Mouse (Mus musculus): ENCODE data around the gene Trip6. TPM values are rescaled to one million over a fixed set of nuclear protein-coding genes. Genes with fewer than 3 reads are reported as not detected.

Gene Trip6
- total and polyA plus RNA-seq, 3 experiments: 0.86 to 3.9 (median 1.8) TPM

DNA sequence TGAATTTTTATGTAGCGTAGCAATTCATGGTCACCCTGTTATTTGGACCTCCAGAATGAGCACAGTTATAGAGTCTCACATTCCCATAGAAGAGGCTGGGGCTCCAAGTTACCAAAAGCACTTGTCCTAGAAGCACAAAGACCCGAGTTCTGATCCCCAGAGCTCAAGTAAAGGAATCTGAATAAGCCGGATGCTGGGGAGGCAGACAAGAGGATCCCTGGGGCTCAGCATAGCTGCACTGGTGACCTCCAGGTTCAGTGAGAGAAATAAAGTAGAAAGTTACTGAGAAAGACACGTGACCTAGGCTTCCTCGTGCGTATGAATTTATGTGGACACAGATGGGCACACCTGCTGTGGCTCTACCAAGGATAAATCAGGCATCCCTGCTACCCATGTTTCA is 20.9 kb upstream of the Trip6 start:
- peaks cover under 1 to 10% of the 10 kb centered on the region in 2 experiments for H3K36me3 ChIP-seq (replicated peaks in 1 of 2; ENCODE audit: control insufficient read depth in 1 of 2, insufficient read depth in 1 of 2, low read length in 1 of 2)
- no peak overlapping the region for H3K27ac ChIP-seq (ENCODE audit: insufficient read depth, low read depth)
- no peak for DNase-seq (ENCODE audit: extremely low read depth)
- H3K4me3 ChIP-seq (replicated peaks in 1 of 3; ENCODE audit: low read depth in 2 of 3, low read length in 2 of 3, poor library complexity in 1 of 3): no peak overlapping the region
- H3K27me3 ChIP-seq (replicated peaks): peaks cover 36% of the 10 kb centered on the region
- H3K79me2 ChIP-seq (replicated peaks; ENCODE audit: control insufficient read depth, extremely low read depth, insufficient read depth, poor library complexity, severe bottlenecking): no peaks in the 10 kb centered on the region
- no peak for TF ChIP-seq MYC (IDR thresholded peaks at IDR 0.05; ENCODE audit: low read depth, low read length)
- no peaks in the 10 kb centered on the region for H3K9me3 ChIP-seq (replicated peaks; ENCODE audit: low read length)
- H3K9ac ChIP-seq (ENCODE audit: insufficient read depth, low read depth): no peak overlapping the region
- peaks cover 14 to 31% of the 10 kb centered on the region in 2 experiments for H3K4me1 ChIP-seq (ENCODE audit: control insufficient read depth in 1 of 2, insufficient read depth in 2 of 2)
- no peak overlapping the region for H3K4me2 ChIP-seq (ENCODE audit: insufficient read depth, low read depth, poor library complexity, severe bottlenecking)
- dilution Hi-C loops (cut with MboI; ENCODE audit: extremely low pct_ligation_motif_present, extremely low pct_unique_long_range_greater_than_20kb, low sequenced_read_pairs) (no loop called here), in situ Hi-C loops (cut with MboI; ENCODE audit: low pct_ligation_motif_present, low pct_unique_long_range_greater_than_20kb, low sequenced_read_pairs) (loop anchor here (10.0 kb wide), 1 partner anchor 150 kb away; no protein-coding TSS in a partner anchor)

DNA sequence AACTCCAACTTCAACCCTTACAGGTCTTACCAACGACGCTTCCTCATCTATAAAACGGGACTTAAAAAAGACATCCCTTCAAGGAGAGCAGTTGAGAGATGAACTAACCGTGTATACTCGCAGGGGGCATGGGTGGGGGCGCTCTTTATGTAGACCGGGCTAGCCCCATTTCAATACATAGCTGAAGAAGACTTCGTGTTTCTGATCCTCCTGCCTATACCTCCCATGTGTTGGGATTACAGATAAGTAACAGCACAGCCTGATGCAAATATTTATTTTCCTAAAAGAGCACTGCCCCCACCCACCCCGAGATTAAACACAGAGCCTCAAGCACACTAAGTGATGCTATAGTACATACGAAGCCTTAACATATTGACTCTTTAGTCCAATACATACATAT is 20.1 kb upstream of the Trip6 start:
- H3K4me1 ChIP-seq (ENCODE audit: control insufficient read depth in 1 of 2, insufficient read depth in 2 of 2): peaks cover 14 to 31% of the 10 kb centered on the region in 2 experiments
- H3K4me3 ChIP-seq (replicated peaks in 1 of 3; ENCODE audit: low read depth in 2 of 3, low read length in 2 of 3, poor library complexity in 1 of 3): no peak overlapping the region
- no peaks in the 10 kb centered on the region for H3K79me2 ChIP-seq (replicated peaks; ENCODE audit: control insufficient read depth, extremely low read depth, insufficient read depth, poor library complexity, severe bottlenecking)
- no peak for TF ChIP-seq RAD21 (IDR thresholded peaks at IDR 0.05; ENCODE audit: low read depth, low read length)
- no peak for TF ChIP-seq KAT2A (IDR thresholded peaks at IDR 0.05; ENCODE audit: insufficient replicate concordance, low read length)
- no peak for TF ChIP-seq CHD1 (IDR thresholded peaks at IDR 0.05; ENCODE audit: low read depth, low read length)
- TF ChIP-seq EP300 (IDR thresholded peaks at IDR 0.05; ENCODE audit: low read length): no peak
- 0 out of 4 replicates have a peak, but pooled peaks of 1 of the 2 experiments have one; percentile 12 for TF ChIP-seq CTCF (conservative IDR thresholded peaks at IDR 0.05 in 1 of 2, IDR thresholded peaks at IDR 0.05 in 1 of 2; ENCODE audit: low read depth in 2 of 2, low read length in 2 of 2)
- TF ChIP-seq NELFE (IDR thresholded peaks at IDR 0.05; ENCODE audit: low read depth, low read length): no peak
- no peak for TF ChIP-seq TBP (conservative IDR thresholded peaks at IDR 0.05; ENCODE audit: low read depth, low read length)
- dilution Hi-C loops (cut with MboI; ENCODE audit: extremely low pct_ligation_motif_present, extremely low pct_unique_long_range_greater_than_20kb, low sequenced_read_pairs) (no loop called here), in situ Hi-C loops (cut with MboI; ENCODE audit: low pct_ligation_motif_present, low pct_unique_long_range_greater_than_20kb, low sequenced_read_pairs) (loop anchor here (10.0 kb wide), 1 partner anchor 150 kb away; no protein-coding TSS in a partner anchor)
- H3K27me3 ChIP-seq (replicated peaks): peaks cover 30% of the 10 kb centered on the region
- H3K27ac ChIP-seq (ENCODE audit: insufficient read depth, low read depth): no peak overlapping the region
- H3K9ac ChIP-seq (ENCODE audit: insufficient read depth, low read depth): no peak overlapping the region
- H3K4me2 ChIP-seq (ENCODE audit: insufficient read depth, low read depth, poor library complexity, severe bottlenecking): peak overlapping the region; percentile 68; the same call in 1 of the 2 replicates
- no peaks in the 10 kb centered on the region for H3K9me3 ChIP-seq (replicated peaks; ENCODE audit: low read length)
- H3K36me3 ChIP-seq (replicated peaks in 1 of 2; ENCODE audit: control insufficient read depth in 1 of 2, insufficient read depth in 1 of 2, low read length in 1 of 2): peaks cover 2 to 18% of the 10 kb centered on the region in 2 experiments
- DNase-seq (ENCODE audit: extremely low read depth): no peak

DNA sequence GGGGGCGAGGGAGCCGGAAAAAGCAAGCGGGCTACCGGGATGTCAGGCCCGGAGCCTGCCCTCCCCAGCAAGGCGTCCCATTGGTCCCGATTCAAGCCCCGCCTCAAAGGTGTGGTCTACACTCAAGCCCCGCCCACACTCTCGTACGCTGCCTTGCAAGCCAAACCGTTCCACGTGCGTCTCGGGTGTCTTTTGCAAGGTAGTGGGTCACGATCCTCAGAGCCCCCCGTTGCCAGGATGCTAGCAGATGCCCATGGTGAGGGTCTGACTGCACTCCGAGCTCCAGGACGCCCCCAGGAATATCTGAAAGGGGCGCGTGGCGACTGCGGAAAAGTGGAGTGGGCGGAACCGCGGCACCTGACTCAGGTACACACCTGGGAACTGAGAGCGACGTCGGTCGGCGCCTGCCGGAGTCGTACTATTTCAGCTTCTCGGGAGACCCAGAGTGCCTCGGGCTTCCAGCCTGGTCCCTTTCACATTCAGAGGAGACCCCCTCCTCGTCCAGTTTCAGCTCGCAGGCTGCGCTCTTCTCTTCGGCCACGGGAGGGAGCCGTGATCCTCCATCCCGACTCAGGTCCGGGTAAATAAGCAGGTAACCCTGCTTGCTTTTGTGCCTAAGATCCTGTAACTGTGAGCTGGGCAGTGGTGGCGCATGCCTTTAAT is 19.4 kb upstream of the Trip6 start, which contains the start of gene Slc12a9:
Gene Slc12a9 (minus strand): TSS at position 86 of the 663 bp plus-strand sequence.
- DNase-seq (ENCODE audit: extremely low read depth): peak; percentile 93
- Histone ChIP-seq H3K4me3 (replicated peaks in 1 of 3; ENCODE audit: low read depth in 2 of 3, low read length in 2 of 3, poor library complexity in 1 of 3) (peak within 1 kb of the TSS; percentile 71 to 75 (median 74)), H3K79me2 (replicated peaks; ENCODE audit: control insufficient read depth, extremely low read depth, insufficient read depth, poor library complexity, severe bottlenecking) (no peaks in the 10 kb centered on the region), H3K9me3 (replicated peaks; ENCODE audit: low read length) (no peaks in the 10 kb centered on the region), H3K36me3 (replicated peaks in 1 of 2; ENCODE audit: control insufficient read depth in 1 of 2, insufficient read depth in 1 of 2, low read length in 1 of 2) (peaks cover 2 to 19% of the 10 kb centered on the region in 2 experiments), H3K27ac (ENCODE audit: insufficient read depth, low read depth) (no peak within 1 kb of the TSS), H3K27me3 (replicated peaks) (peaks cover 28% of the 10 kb centered on the region), H3K9ac (ENCODE audit: insufficient read depth, low read depth) (peak within 1 kb of the TSS; percentile 81), H3K4me1 (ENCODE audit: control insufficient read depth in 1 of 2, insufficient read depth in 2 of 2) (peaks cover 14 to 31% of the 10 kb centered on the region in 2 experiments), H3K4me2 (ENCODE audit: insufficient read depth, low read depth, poor library complexity, severe bottlenecking) (peak within 1 kb of the TSS; percentile 68)
- in situ Hi-C loops (cut with MboI; ENCODE audit: low pct_ligation_motif_present, low pct_unique_long_range_greater_than_20kb, low sequenced_read_pairs) (loop anchor here (10.0 kb wide), 1 partner anchor 151 kb away; no protein-coding TSS in a partner anchor), dilution Hi-C loops (cut with MboI; ENCODE audit: extremely low pct_ligation_motif_present, extremely low pct_unique_long_range_greater_than_20kb, low sequenced_read_pairs) (no loop called here)
- TF ChIP-seq MXI1 (IDR thresholded peaks at IDR 0.05; ENCODE audit: low read depth, low read length): peak; percentile 97
- TF ChIP-seq TCF12 (IDR thresholded peaks at IDR 0.05; ENCODE audit: low read depth, low read length): 0 out of 2 replicates have a peak, but pooled peaks have one; percentile 43
- no peak for TF ChIP-seq EP300 (IDR thresholded peaks at IDR 0.05; ENCODE audit: low read length)
- peak; percentile 13; the same call in 1 of the 2 replicates for TF ChIP-seq HCFC1 (IDR thresholded peaks at IDR 0.05; ENCODE audit: low read depth, low read length)
- peak; percentile 60 for TF ChIP-seq SMC3 (IDR thresholded peaks at IDR 0.05; ENCODE audit: low read depth, low read length)
- TF ChIP-seq POLR2AphosphoS2 (IDR thresholded peaks at IDR 0.05; ENCODE audit: low read depth, low read length): no peak
- peak; percentile 65 for TF ChIP-seq POLR2A (IDR thresholded peaks at IDR 0.05; ENCODE audit: low read depth, low read length)
- peak; percentile 31 to 74; a peak in 2 of 4 replicates for TF ChIP-seq CTCF (conservative IDR thresholded peaks at IDR 0.05 in 1 of 2, IDR thresholded peaks at IDR 0.05 in 1 of 2; ENCODE audit: low read depth in 2 of 2, low read length in 2 of 2)
- TF ChIP-seq TBP (conservative IDR thresholded peaks at IDR 0.05; ENCODE audit: low read depth, low read length): no peak
- TF ChIP-seq MAZ (IDR thresholded peaks at IDR 0.05; ENCODE audit: low read depth, low read length): no peak
- no peak for TF ChIP-seq USF2 (conservative IDR thresholded peaks at IDR 0.05; ENCODE audit: low read depth, low read length)
- TF ChIP-seq USF1 (IDR thresholded peaks at IDR 0.05; ENCODE audit: low read depth, low read length): no peak
- no peak for TF ChIP-seq GABPA (IDR thresholded peaks at IDR 0.05; ENCODE audit: insufficient replicate concordance, low read depth, low read length)
- TF ChIP-seq NELFE (IDR thresholded peaks at IDR 0.05; ENCODE audit: low read depth, low read length): no peak
- TF ChIP-seq ETS1 (conservative IDR thresholded peaks at IDR 0.05; ENCODE audit: low read depth, low read length): no peak
- peak; percentile 74 for TF ChIP-seq BHLHE40 (IDR thresholded peaks at IDR 0.05; ENCODE audit: low read depth, low read length)
- no peak for TF ChIP-seq ZNF384 (IDR thresholded peaks at IDR 0.05; ENCODE audit: low read depth, low read length)
- peak; percentile 93 for TF ChIP-seq MAX (IDR thresholded peaks at IDR 0.05; ENCODE audit: low read length)
- peak; percentile 84 for TF ChIP-seq SIN3A (IDR thresholded peaks at IDR 0.05; ENCODE audit: low read length)
- no peak for TF ChIP-seq JUN (IDR thresholded peaks at IDR 0.05; ENCODE audit: insufficient read depth, low read depth, low read length)
- peak; percentile 83 for TF ChIP-seq MYC (IDR thresholded peaks at IDR 0.05; ENCODE audit: low read depth, low read length)
